Mouse (Mus musculus) kidney, postnatal 0 days (tissue): ENCODE results near the gene Fam129b. TPM values are rescaled to one million over a fixed set of nuclear protein-coding genes. Genes with fewer than 3 reads are reported as not detected.

ENCODE experiments used
- ATAC-seq: fragments of 200-750 bp; cut with Nextera tagmentation; replicated peaks from 2 replicates; pipeline ENCODE4 v1.8.0; 2017; ENCODE audit warnings: low read depth, moderate number of reproducible peaks, moderate TSS enrichment, moderate library complexity; ENCODE audit not compliant: low FRiP score
- DNase-seq: peaks from one replicate; pipeline ENCODE4 v3.0.0-alpha.2; 2016; ENCODE audit warnings: low spot score
- H3K27ac ChIP-seq: fragments of 300-500 bp; sonication (generic); 2 replicates; pipeline ENCODE4 v1.5.1; 2014; ENCODE audit warnings: mild to moderate bottlenecking
- H3K27me3 ChIP-seq: fragments of 300-500 bp; sonication (generic); 2 replicates; pipeline ENCODE4 v1.6.1; 2014; ENCODE audit warnings: low read length, mixed read lengths; ENCODE audit not compliant: insufficient read depth
- H3K36me3 ChIP-seq: fragments of 300-500 bp; sonication (generic); 2 replicates; pipeline ENCODE4 v1.6.1; 2014; ENCODE audit warnings: low read length, mixed read lengths; ENCODE audit not compliant: insufficient read depth
- H3K4me1 ChIP-seq: fragments of 300-500 bp; sonication (generic); replicated peaks from 2 replicates; pipeline ENCODE4 v1.6.1; 2014; ENCODE audit warnings: antibody characterized with exemption, low read length, mixed read lengths; ENCODE audit not compliant: insufficient read depth
- H3K4me2 ChIP-seq: fragments of 300-500 bp; sonication (generic); 2 replicates; pipeline ENCODE4 v1.6.1; 2014; ENCODE audit warnings: mild to moderate bottlenecking, low read length, moderate library complexity, mixed read lengths
- H3K4me3 ChIP-seq: fragments of 300-500 bp; sonication (generic); replicated peaks from 2 replicates; pipeline ENCODE4 v1.5.1; 2014; ENCODE audit warnings: low read depth, low read length
- H3K9ac ChIP-seq: fragments of 300-500 bp; sonication (generic); 2 replicates; pipeline ENCODE4 v1.6.1; 2014; ENCODE audit warnings: low read depth, low read length
- H3K9me3 ChIP-seq: fragments of 300-500 bp; sonication (generic); replicated peaks from 2 replicates; pipeline ENCODE4 v1.6.1; 2016; ENCODE audit warnings: low read length, inconsistent platforms, mixed read lengths
- CTCF ChIP-seq: IDR thresholded peaks from 2 replicates; pipeline ENCODE4 v1.5.1; 2016; ENCODE audit warnings: antibody characterized with exemption, low read depth, mild to moderate bottlenecking, moderate library complexity
- WGBS: fragments of 180-500 bp; shearing (Covaris S2); extraction: QIAGEN DNeasy Blood & Tissue Kit; methylation state at CpG from one replicate; pipeline ENCODE4 v1.1.7; 2014; 5-methylcytosine and 5-hydroxymethylcytosine counted together
- polyA plus RNA-seq: library from polyadenylated mRNA; unstranded; fragments of >200 nt; fragmentation: Nextera tagmentation; extraction: Ambion mirVana; gene quantifications from 2 replicates; pipeline ENCODE4 v1.2.1, GENCODE M21; 2015

Gene Fam129b
- polyA plus RNA-seq, 1 experiment from 2014 or later = 42.2 TPM

GRCm38 (mm10) chr2:32859010-32859621 is 16.8 kb upstream of the Fam129b start:
- no peak overlapping the region for H3K9ac ChIP-seq
- H3K27ac ChIP-seq = no peak overlapping the region
- no peak overlapping the region for H3K4me3 ChIP-seq
- 46% methylated on average over 10 of the region's 10 CpGs for WGBS
- H3K4me2 ChIP-seq = no peak overlapping the region
- TF ChIP-seq CTCF = peak; percentile 91
- H3K9me3 ChIP-seq = no peaks in the 10 kb centered on the region
- ATAC-seq (peak; percentile 26; the same call in 1 of the 2 replicates), DNase-seq (peak; percentile 77)
- no peaks in the 10 kb centered on the region for H3K36me3 ChIP-seq
- H3K4me1 ChIP-seq = no peaks in the 10 kb centered on the region
- no peaks in the 10 kb centered on the region for H3K27me3 ChIP-seq

- DNase-seq (no peak), ATAC-seq (no peak)
- Histone ChIP-seq H3K27ac (no peak overlapping the region), H3K4me2 (no peak overlapping the region), H3K4me1 (no peaks in the 10 kb centered on the region), H3K4me3 (no peak overlapping the region), H3K27me3 (no peaks in the 10 kb centered on the region), H3K9me3 (no peaks in the 10 kb centered on the region), H3K36me3 (no peaks in the 10 kb centered on the region), H3K9ac (no peak overlapping the region)
- WGBS = 81% methylated on average over 5 of the region's 5 CpGs
- TF ChIP-seq CTCF = no peak
These were observed 16.3 kb upstream of the Fam129b start for GRCm38 (mm10) chr2:32859622-32860012.

- ATAC-seq = no peak
These were observed 15.1 kb upstream of the Fam129b start for GRCm38 (mm10) chr2:32860799-32861198.

GRCm38 (mm10) chr2:32863317-32863716 is 12.6 kb upstream of the Fam129b start:
- Histone ChIP-seq H3K36me3 (no peaks in the 10 kb centered on the region), H3K4me1 (no peaks in the 10 kb centered on the region), H3K4me2 (no peak overlapping the region), H3K9ac (no peak overlapping the region), H3K4me3 (no peak overlapping the region), H3K9me3 (no peaks in the 10 kb centered on the region), H3K27ac (no peak overlapping the region), H3K27me3 (no peaks in the 10 kb centered on the region)
- 88% methylated on average over 3 of the region's 3 CpGs for WGBS
- no peak for ATAC-seq
- DNase-seq = no peak
- no peak for TF ChIP-seq CTCF

More at GRCm38 (mm10) chr2:32860799-32861198, 15.1 kb upstream of the Fam129b start:
- Histone ChIP-seq H3K4me2 (no peak overlapping the region), H3K4me1 (no peaks in the 10 kb centered on the region), H3K36me3 (no peaks in the 10 kb centered on the region), H3K4me3 (no peak overlapping the region), H3K27me3 (no peaks in the 10 kb centered on the region), H3K9ac (no peak overlapping the region), H3K27ac (no peak overlapping the region), H3K9me3 (no peaks in the 10 kb centered on the region)
- no peak for TF ChIP-seq CTCF
- 71% methylated on average over 8 of the region's 8 CpGs for WGBS
- no peak for DNase-seq

GRCm38 (mm10) chr2:32864755-32865154 is 11.2 kb upstream of the Fam129b start:
- H3K4me3 ChIP-seq = no peak overlapping the region
- H3K4me1 ChIP-seq = no peaks in the 10 kb centered on the region
- WGBS = 63% methylated on average over 2 of the region's 2 CpGs
- H3K27ac ChIP-seq = no peak overlapping the region
- peak; percentile 92 for TF ChIP-seq CTCF
- H3K4me2 ChIP-seq = no peak overlapping the region
- peak; percentile 80 for DNase-seq
- H3K27me3 ChIP-seq = no peaks in the 10 kb centered on the region
- no peaks in the 10 kb centered on the region for H3K9me3 ChIP-seq
- no peak overlapping the region for H3K9ac ChIP-seq
- ATAC-seq = no peak
- H3K36me3 ChIP-seq = no peaks in the 10 kb centered on the region

- H3K4me1 ChIP-seq = no peaks in the 10 kb centered on the region
- 68% methylated on average over 4 of the region's 4 CpGs for WGBS
- H3K9me3 ChIP-seq = no peaks in the 10 kb centered on the region
- ATAC-seq = no peak
- no peak overlapping the region for H3K27ac ChIP-seq
- H3K36me3 ChIP-seq = no peaks in the 10 kb centered on the region
- no peak for TF ChIP-seq CTCF
- no peak overlapping the region for H3K4me2 ChIP-seq
- no peaks in the 10 kb centered on the region for H3K27me3 ChIP-seq
- DNase-seq = no peak
- H3K9ac ChIP-seq = no peak overlapping the region
- H3K4me3 ChIP-seq = no peak overlapping the region
These were observed 8.6 kb upstream of the Fam129b start for GRCm38 (mm10) chr2:32867354-32867753.
